Mouse (Mus musculus) fat pad, adult 2 months (tissue): ENCODE measurements around the gene Gpatch3.

Experiments used
- DNase-seq: peaks from one replicate; pipeline ENCODE4 v3.0.0-alpha.2; 2011; ENCODE audit warnings: low read depth, low spot score; ENCODE audit errors: extremely low read depth

The Gpatch3 gene

GRCm38 (mm10) chr4:133574070-133574842, at the start of gene Gpatch3:
Gpatch3 (plus strand) TSS chr4:133574745.
- DNase-seq: no peak

DNA sequence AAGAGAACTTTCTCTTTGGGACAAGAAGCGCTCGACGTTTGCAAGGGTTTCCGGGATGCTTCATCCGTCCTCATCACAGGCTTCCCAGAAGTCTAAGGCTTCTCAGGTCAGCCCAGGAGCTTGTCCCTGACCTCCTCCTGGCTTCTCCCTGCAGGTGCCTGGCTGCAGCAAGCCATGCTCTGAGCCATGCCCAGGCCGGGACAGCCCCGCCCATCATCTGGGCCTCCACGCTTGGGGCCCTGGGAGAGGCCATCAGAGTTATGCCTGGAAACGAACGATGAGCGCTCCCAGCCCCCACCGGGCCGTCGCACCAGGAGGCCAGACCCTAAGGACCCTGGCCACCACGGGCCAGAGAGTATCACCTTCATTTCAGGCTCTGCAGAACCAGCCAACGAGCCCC, 46.8 kb upstream of the Gpatch3 start:
- no peak for DNase-seq

GRCm38 (mm10) chr4:133532777-133533176, 41.8 kb upstream of the Gpatch3 start:
- DNase-seq: no peak

- no peak for DNase-seq
These were observed 38.5 kb upstream of the Gpatch3 start for GRCm38 (mm10) chr4:133536081-133536480.

- DNase-seq: no peak
These were observed 37.9 kb upstream of the Gpatch3 start for GRCm38 (mm10) chr4:133536652-133537051.

GRCm38 (mm10) chr4:133545272-133546231, 29.0 kb upstream of the Gpatch3 start, which contains the start of gene Nudc:
Nudc (minus strand) TSS chr4:133545996.
- peak; percentile 63 for DNase-seq

GRCm38 (mm10) chr4:133552029-133552428, 22.5 kb upstream of the Gpatch3 start:
- DNase-seq: no peak

DNA sequence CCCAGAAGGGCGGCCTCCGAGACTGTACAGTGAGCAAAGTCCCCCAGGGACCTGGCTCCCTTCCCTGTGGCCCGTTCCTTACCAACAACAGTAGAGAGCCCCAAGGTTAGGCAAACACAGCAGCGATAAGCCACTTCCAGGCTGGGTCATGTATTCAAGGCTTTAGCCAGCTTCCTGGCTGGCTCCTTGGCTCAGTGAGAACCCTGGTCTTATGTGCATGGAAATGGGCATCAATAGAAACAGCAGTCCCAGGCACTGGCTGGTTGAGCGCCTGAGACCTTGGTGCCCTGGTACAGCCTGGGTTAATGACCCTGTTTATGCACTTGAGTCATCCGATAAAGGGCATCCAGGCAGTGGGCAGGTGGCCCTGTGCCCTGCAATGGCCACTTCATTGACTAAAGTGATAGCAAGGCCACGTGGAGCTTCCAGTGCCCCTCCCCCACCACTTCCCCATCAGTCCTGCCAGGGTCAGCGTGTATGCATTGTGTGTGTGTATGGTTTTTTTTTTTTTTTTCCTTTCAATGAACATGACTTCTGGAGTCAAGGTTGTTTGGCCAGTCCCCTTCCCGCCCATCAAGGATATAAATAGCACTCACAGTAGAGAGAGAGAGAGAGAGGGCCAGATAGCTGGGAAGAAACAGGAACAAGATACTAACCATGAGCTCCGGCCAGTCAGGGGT, 21.6 kb upstream of the Gpatch3 start, which contains the start of gene Nr0b2:
Gene Nr0b2 (plus strand): TSS at position 609 of the 680 bp plus-strand sequence.
- no peak for DNase-seq

DNA sequence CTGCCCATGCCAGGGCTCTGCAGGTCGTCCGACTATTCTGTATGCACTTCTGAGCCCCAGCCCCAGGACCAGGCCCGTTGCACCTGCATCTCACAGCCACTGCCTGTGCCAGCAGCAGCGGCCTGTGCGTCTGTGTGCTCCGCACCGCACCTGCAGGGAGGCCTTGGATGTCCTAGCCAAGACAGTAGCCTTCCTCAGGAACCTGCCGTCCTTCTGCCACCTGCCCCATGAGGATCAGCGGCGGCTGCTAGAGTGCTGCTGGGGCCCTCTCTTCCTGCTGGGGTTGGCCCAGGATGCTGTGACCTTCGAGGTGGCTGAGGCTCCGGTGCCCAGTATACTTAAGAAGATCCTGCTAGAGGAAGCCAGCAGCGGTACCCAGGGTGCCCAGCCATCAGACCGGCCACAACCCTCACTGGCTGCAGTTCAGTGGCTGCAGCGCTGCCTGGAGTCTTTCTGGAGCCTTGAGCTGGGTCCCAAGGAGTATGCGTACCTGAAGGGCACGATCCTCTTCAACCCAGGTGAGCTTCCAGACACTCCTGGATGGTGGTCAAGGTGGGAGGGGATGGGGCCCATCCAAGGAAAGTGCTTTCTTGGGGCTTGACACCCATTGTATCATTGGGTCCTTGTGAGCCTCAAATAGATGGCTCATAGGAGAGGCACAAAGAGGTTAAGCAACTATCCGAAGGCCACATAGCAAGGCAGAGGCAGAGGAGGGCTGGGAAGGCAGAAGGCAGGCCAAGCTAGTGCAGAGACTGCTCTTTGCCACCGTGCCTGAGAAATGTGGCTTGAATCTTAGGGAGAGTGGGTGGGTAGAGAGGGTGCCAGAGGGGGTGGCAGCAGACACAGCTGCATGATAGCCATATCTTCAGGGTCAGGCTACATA, 20.9 kb upstream of the Gpatch3 start:
- DNase-seq: no peak

- no peak for DNase-seq
These were observed 17.4 kb upstream of the Gpatch3 start for GRCm38 (mm10) chr4:133557041-133557717.

DNA sequence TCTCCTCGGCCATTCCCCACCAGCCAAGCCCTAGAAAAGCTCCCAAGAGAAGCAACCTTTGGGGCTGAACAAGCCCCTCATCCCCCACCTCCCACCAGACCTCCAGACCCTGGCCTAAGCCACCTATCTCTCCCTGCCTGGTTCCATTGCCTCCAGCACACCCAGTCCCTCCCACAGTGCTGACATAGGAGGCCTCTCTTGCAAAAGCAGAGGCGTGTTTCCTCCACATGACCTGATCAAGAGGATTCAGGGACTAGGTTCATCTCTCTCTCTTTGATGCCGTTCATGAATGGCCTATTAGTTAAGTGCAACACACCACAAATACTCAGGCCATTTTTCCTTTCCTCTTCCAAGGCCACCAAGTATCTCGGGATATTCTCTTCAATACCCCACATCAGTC, 14.7 kb upstream of the Gpatch3 start:
- DNase-seq: no peak

GRCm38 (mm10) chr4:133561622-133562021, 12.9 kb upstream of the Gpatch3 start:
- no peak for DNase-seq

- no peak for DNase-seq
These were observed 11.4 kb upstream of the Gpatch3 start for GRCm38 (mm10) chr4:133563123-133563571.

GRCm38 (mm10) chr4:133567251-133567650, 7.3 kb upstream of the Gpatch3 start:
- no peak for DNase-seq

GRCm38 (mm10) chr4:133569291-133570065, 5.1 kb upstream of the Gpatch3 start:
- no peak for DNase-seq

DNA sequence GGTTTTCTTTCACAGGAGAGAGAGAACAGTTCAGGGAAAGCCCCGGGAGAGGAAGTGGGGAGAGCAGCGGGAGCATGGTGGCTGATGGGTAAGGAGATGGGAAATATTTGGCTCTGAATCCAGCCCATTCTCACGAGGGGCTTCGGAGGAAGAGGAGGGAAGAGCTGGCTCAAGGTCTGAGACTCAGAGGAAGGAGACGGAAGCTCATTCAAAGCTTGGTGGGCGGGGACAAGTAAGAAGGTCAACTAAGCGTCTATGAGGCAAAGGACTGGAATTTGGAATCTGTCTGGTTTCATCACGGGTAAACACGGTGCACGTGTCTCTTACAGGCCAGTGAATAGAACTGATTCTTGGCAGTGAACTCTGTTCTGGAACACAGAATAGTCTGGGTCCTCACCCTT, 4.5 kb upstream of the Gpatch3 start:
- DNase-seq: no peak

- no peak for DNase-seq
These were observed 278 bp downstream of the Gpatch3 start for GRCm38 (mm10) chr4:133574843-133575202.

DNA sequence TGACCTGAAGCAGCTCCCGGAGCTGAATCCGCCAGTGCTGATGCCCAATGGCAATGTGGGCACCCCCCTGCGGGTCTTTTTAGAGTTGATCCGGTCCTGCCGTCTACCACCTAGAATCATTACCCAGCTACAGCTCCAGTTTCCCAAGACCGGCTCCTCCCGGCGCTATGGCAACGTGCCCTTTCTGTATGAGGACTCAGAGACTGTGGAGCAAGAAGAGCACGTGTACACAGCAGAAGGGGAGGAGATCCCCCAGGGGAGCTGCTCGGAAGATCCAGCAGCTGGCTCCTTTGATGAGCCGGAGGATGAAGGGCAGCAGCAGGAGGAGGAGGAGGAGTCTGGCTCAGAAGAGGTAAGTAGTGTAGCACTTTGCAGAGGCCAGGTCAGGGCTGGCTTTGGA, 3.4 kb downstream of the Gpatch3 start:
- DNase-seq: no peak

GRCm38 (mm10) chr4:133583690-133584058, 9.1 kb downstream of the Gpatch3 start:
- no peak for DNase-seq
